Mouse (Mus musculus): ENCODE measurements at regions not wholly inside any gene's neighbourhood (a gene's known extent, or its start where the extent isn't known, plus 50 kb on each side); places are given as distances from the start of the nearest gene placed in this dataset.

- DNase-seq (ENCODE audit: low spot score in 2 of 2) = no peak
Measured at GRCm38 (mm10) chr15:95714408-95714807, 58.6 kb upstream of the Dbx2 start.

GRCm38 (mm10) chr15:95715941-95716340 is 60.2 kb upstream of the Dbx2 start:
- DNase-seq (ENCODE audit: low spot score in 2 of 2) = no peak

GRCm38 (mm10) chr15:95723699-95724098 is 66.9 kb upstream of the Ano6 start:
- DNase-seq (ENCODE audit: low spot score in 2 of 2) = no peak

- peak; percentile 70 to 79 for DNase-seq (ENCODE audit: low spot score in 2 of 2)
Measured at GRCm38 (mm10) chr15:95725866-95726265, 64.8 kb upstream of the Ano6 start.

GRCm38 (mm10) chr15:95726516-95726915 is 64.1 kb upstream of the Ano6 start:
- DNase-seq (ENCODE audit: low spot score in 2 of 2) = no peak

GRCm38 (mm10) chr15:95735746-95736145 is 54.9 kb upstream of the Ano6 start:
- DNase-seq (ENCODE audit: low spot score in 2 of 2) = no peak

All from urinary bladder, postnatal 36 days (tissue).